Mouse (Mus musculus): Measurements from ENCODE around the gene Specc1. TPM values are rescaled to one million over a fixed set of nuclear protein-coding genes. Genes with fewer than 3 reads are reported as not detected.

The Specc1 gene
- polyA plus RNA-seq, 1 experiment from 2014 or later: 8.0 TPM

GRCm38 (mm10) chr11:62015071-62015654 is 58.6 kb downstream of the Specc1 start:
- Histone ChIP-seq H3K27me3 (ENCODE audit: control insufficient read depth, insufficient read depth, low read depth, low read length) (no peaks in the 10 kb centered on the region), H3K9ac (ENCODE audit: low read depth, low read length) (no peak overlapping the region), H3K9me3 (replicated peaks; ENCODE audit: control insufficient read depth, low read length, poor library complexity, severe bottlenecking) (no peaks in the 10 kb centered on the region), H3K4me1 (ENCODE audit: control insufficient read depth, insufficient read depth, low read length) (peaks cover 4% of the 10 kb centered on the region; the same call in 1 of the 2 replicates), H3K4me2 (ENCODE audit: low read length) (peak overlapping the region; percentile 6; the same call in 1 of the 2 replicates), H3K4me3 (ENCODE audit: low read depth, low read length) (no peak overlapping the region), H3K36me3 (ENCODE audit: control insufficient read depth, insufficient read depth, low read length) (no peaks in the 10 kb centered on the region), H3K27ac (ENCODE audit: low read length) (no peak overlapping the region)
- no peak for ATAC-seq
- WGBS: 7% methylated on average over 13 of the region's 13 CpGs

GRCm38 (mm10) chr11:62016985-62017384 is 60.4 kb downstream of the Specc1 start:
- Histone ChIP-seq H3K4me1 (ENCODE audit: control insufficient read depth, insufficient read depth, low read length) (peaks cover 4% of the 10 kb centered on the region; the same call in 1 of the 2 replicates), H3K4me2 (ENCODE audit: low read length) (no peak overlapping the region), H3K4me3 (ENCODE audit: low read depth, low read length) (no peak overlapping the region), H3K9me3 (replicated peaks; ENCODE audit: control insufficient read depth, low read length, poor library complexity, severe bottlenecking) (no peaks in the 10 kb centered on the region), H3K27me3 (ENCODE audit: control insufficient read depth, insufficient read depth, low read depth, low read length) (no peaks in the 10 kb centered on the region), H3K9ac (ENCODE audit: low read depth, low read length) (no peak overlapping the region), H3K27ac (ENCODE audit: low read length) (no peak overlapping the region), H3K36me3 (ENCODE audit: control insufficient read depth, insufficient read depth, low read length) (no peaks in the 10 kb centered on the region)
- WGBS: 84% methylated on average over 2 of the region's 2 CpGs
- ATAC-seq: no peak

- WGBS: 77% methylated on average over 10 of the region's 10 CpGs
- Histone ChIP-seq H3K4me1 (ENCODE audit: control insufficient read depth, insufficient read depth, low read length) (peaks cover 4% of the 10 kb centered on the region; the same call in 1 of the 2 replicates), H3K36me3 (ENCODE audit: control insufficient read depth, insufficient read depth, low read length) (no peaks in the 10 kb centered on the region)
Measured at GRCm38 (mm10) chr11:62018315-62019205, 62.0 kb downstream of the Specc1 start.

GRCm38 (mm10) chr11:62019857-62020256 is 63.3 kb downstream of the Specc1 start:
- no peak overlapping the region for H3K4me2 ChIP-seq (ENCODE audit: low read length)
- no peak overlapping the region for H3K4me3 ChIP-seq (ENCODE audit: low read depth, low read length)
- no peak overlapping the region for H3K27ac ChIP-seq (ENCODE audit: low read length)
- no peaks in the 10 kb centered on the region for H3K36me3 ChIP-seq (ENCODE audit: control insufficient read depth, insufficient read depth, low read length)
- no peak overlapping the region for H3K9ac ChIP-seq (ENCODE audit: low read depth, low read length)
- H3K27me3 ChIP-seq (ENCODE audit: control insufficient read depth, insufficient read depth, low read depth, low read length): no peaks in the 10 kb centered on the region
- H3K9me3 ChIP-seq (replicated peaks; ENCODE audit: control insufficient read depth, low read length, poor library complexity, severe bottlenecking): no peaks in the 10 kb centered on the region
- no peak for ATAC-seq
- peaks cover 11% of the 10 kb centered on the region for H3K4me1 ChIP-seq (ENCODE audit: control insufficient read depth, insufficient read depth, low read length)
- 62% methylated on average over 3 of the region's 3 CpGs for WGBS

More at GRCm38 (mm10) chr11:62018315-62019205, 62.0 kb downstream of the Specc1 start:
- Histone ChIP-seq H3K9me3 (replicated peaks; ENCODE audit: control insufficient read depth, low read length, poor library complexity, severe bottlenecking) (no peaks in the 10 kb centered on the region), H3K4me2 (ENCODE audit: low read length) (no peak overlapping the region), H3K9ac (ENCODE audit: low read depth, low read length) (no peak overlapping the region), H3K4me3 (ENCODE audit: low read depth, low read length) (no peak overlapping the region), H3K27ac (ENCODE audit: low read length) (no peak overlapping the region), H3K27me3 (ENCODE audit: control insufficient read depth, insufficient read depth, low read depth, low read length) (no peaks in the 10 kb centered on the region)
- no peak for ATAC-seq

GRCm38 (mm10) chr11:62020898-62021297 is 64.3 kb downstream of the Specc1 start:
- no peaks in the 10 kb centered on the region for H3K36me3 ChIP-seq (ENCODE audit: control insufficient read depth, insufficient read depth, low read length)
- no peak overlapping the region for H3K9ac ChIP-seq (ENCODE audit: low read depth, low read length)
- 93% methylated on average over 1 of the region's 1 CpGs for WGBS
- no peaks in the 10 kb centered on the region for H3K9me3 ChIP-seq (replicated peaks; ENCODE audit: control insufficient read depth, low read length, poor library complexity, severe bottlenecking)
- ATAC-seq: no peak
- H3K4me3 ChIP-seq (ENCODE audit: low read depth, low read length): no peak overlapping the region
- peaks cover 7% of the 10 kb centered on the region for H3K4me1 ChIP-seq (ENCODE audit: control insufficient read depth, insufficient read depth, low read length)
- H3K4me2 ChIP-seq (ENCODE audit: low read length): no peak overlapping the region
- H3K27me3 ChIP-seq (ENCODE audit: control insufficient read depth, insufficient read depth, low read depth, low read length): no peaks in the 10 kb centered on the region
- H3K27ac ChIP-seq (ENCODE audit: low read length): no peak overlapping the region

- Histone ChIP-seq H3K27ac (ENCODE audit: low read length) (no peak overlapping the region), H3K27me3 (ENCODE audit: control insufficient read depth, insufficient read depth, low read depth, low read length) (no peaks in the 10 kb centered on the region), H3K36me3 (ENCODE audit: control insufficient read depth, insufficient read depth, low read length) (no peaks in the 10 kb centered on the region), H3K9me3 (replicated peaks; ENCODE audit: control insufficient read depth, low read length, poor library complexity, severe bottlenecking) (no peaks in the 10 kb centered on the region), H3K4me3 (ENCODE audit: low read depth, low read length) (no peak overlapping the region), H3K4me1 (ENCODE audit: control insufficient read depth, insufficient read depth, low read length) (peaks cover 7% of the 10 kb centered on the region), H3K9ac (ENCODE audit: low read depth, low read length) (no peak overlapping the region), H3K4me2 (ENCODE audit: low read length) (no peak overlapping the region)
- ATAC-seq: no peak
- WGBS: 94% methylated on average over 3 of the region's 3 CpGs
Measured at GRCm38 (mm10) chr11:62022105-62022504, 65.5 kb downstream of the Specc1 start.

GRCm38 (mm10) chr11:62022718-62023493 is 66.3 kb downstream of the Specc1 start:
- peaks cover 7% of the 10 kb centered on the region for H3K4me1 ChIP-seq (ENCODE audit: control insufficient read depth, insufficient read depth, low read length)
- no peak overlapping the region for H3K9ac ChIP-seq (ENCODE audit: low read depth, low read length)
- H3K27me3 ChIP-seq (ENCODE audit: control insufficient read depth, insufficient read depth, low read depth, low read length): no peaks in the 10 kb centered on the region
- no peaks in the 10 kb centered on the region for H3K9me3 ChIP-seq (replicated peaks; ENCODE audit: control insufficient read depth, low read length, poor library complexity, severe bottlenecking)
- H3K4me3 ChIP-seq (ENCODE audit: low read depth, low read length): no peak overlapping the region
- H3K4me2 ChIP-seq (ENCODE audit: low read length): no peak overlapping the region
- no peaks in the 10 kb centered on the region for H3K36me3 ChIP-seq (ENCODE audit: control insufficient read depth, insufficient read depth, low read length)
- 85% methylated on average over 8 of the region's 8 CpGs for WGBS
- H3K27ac ChIP-seq (ENCODE audit: low read length): no peak overlapping the region
- no peak for ATAC-seq

- no peaks in the 10 kb centered on the region for H3K9me3 ChIP-seq (replicated peaks; ENCODE audit: control insufficient read depth, low read length, poor library complexity, severe bottlenecking)
- WGBS: 76% methylated on average over 12 of the region's 12 CpGs
- no peak overlapping the region for H3K9ac ChIP-seq (ENCODE audit: low read depth, low read length)
- H3K36me3 ChIP-seq (ENCODE audit: control insufficient read depth, insufficient read depth, low read length): no peaks in the 10 kb centered on the region
- H3K4me3 ChIP-seq (ENCODE audit: low read depth, low read length): no peak overlapping the region
- no peak overlapping the region for H3K27ac ChIP-seq (ENCODE audit: low read length)
- peaks cover 7% of the 10 kb centered on the region for H3K4me1 ChIP-seq (ENCODE audit: control insufficient read depth, insufficient read depth, low read length)
- H3K4me2 ChIP-seq (ENCODE audit: low read length): no peak overlapping the region
- no peaks in the 10 kb centered on the region for H3K27me3 ChIP-seq (ENCODE audit: control insufficient read depth, insufficient read depth, low read depth, low read length)
- no peak for ATAC-seq
Measured at GRCm38 (mm10) chr11:62023494-62024233, 67.1 kb downstream of the Specc1 start.

Data from midbrain, embryonic 16.5 days (tissue).